Mouse (Mus musculus) CH12.LX (cell line): ENCODE results near the gene Gm42669. TPM values are rescaled to one million over a fixed set of nuclear protein-coding genes. Genes with fewer than 3 reads are reported as not detected.

ENCODE experiments used
- DNase-seq: peaks from one replicate; pipeline ENCODE4 v3.0.0-alpha.2; 2013; ENCODE audit errors: extremely low read depth
- H3K27ac ChIP-seq: 2 replicates; pipeline ENCODE4 v1.5.1; 2012; ENCODE audit warnings: low read depth, mild to moderate bottlenecking, control low read depth, moderate library complexity; ENCODE audit not compliant: insufficient read depth
- H3K27me3 ChIP-seq: replicated peaks from 2 replicates; pipeline ENCODE3; 2012; ENCODE audit warnings: inconsistent platforms
- H3K36me3 ChIP-seq, 2 experiments: replicated peaks in 1 of 2; 2 replicates each; pipeline versions ENCODE3 to v1.6.1; 2012; ENCODE audit warnings: inconsistent platforms in 1 of 2, low read length in 1 of 2, mild to moderate bottlenecking in 1 of 2, mixed read lengths in 1 of 2, moderate library complexity in 1 of 2; ENCODE audit not compliant: control insufficient read depth in 1 of 2, insufficient read depth in 1 of 2
- H3K4me1 ChIP-seq, 2 experiments: 2 replicates each; pipeline ENCODE4 v1.6.1; 2012; ENCODE audit warnings: inconsistent platforms in 1 of 2, moderate library complexity in 1 of 2; ENCODE audit not compliant: insufficient read depth in 2 of 2, control insufficient read depth in 1 of 2
- H3K4me2 ChIP-seq: 2 replicates; pipeline ENCODE4 v1.6.1; 2012; ENCODE audit warnings: low read depth, mild to moderate bottlenecking, control low read depth; ENCODE audit not compliant: poor library complexity, insufficient read depth, severe bottlenecking
- H3K4me3 ChIP-seq, 3 experiments: fragments of 150-350 bp in 1 of 3; sonication (generic) in 1 of 3; replicated peaks in 1 of 3; 2 replicates each; pipeline versions ENCODE3 to v1.5.1; 2011 to 2012; ENCODE audit warnings: low read depth in 2 of 3, low read length in 2 of 3, mild to moderate bottlenecking in 2 of 3, moderate library complexity in 2 of 3, control low read depth in 1 of 3, improper control_type of control experiment in 1 of 3, inconsistent platforms in 1 of 3, mixed read lengths in 1 of 3; ENCODE audit not compliant: poor library complexity in 1 of 3
- H3K79me2 ChIP-seq: replicated peaks from 2 replicates; pipeline ENCODE4 v1.6.1; 2012; ENCODE audit warnings: mild to moderate bottlenecking, moderate library complexity; ENCODE audit not compliant: control insufficient read depth, poor library complexity, insufficient read depth, severe bottlenecking; ENCODE audit errors: extremely low read depth
- H3K9ac ChIP-seq: 2 replicates; pipeline ENCODE4 v1.6.1; 2012; ENCODE audit warnings: low read depth, mild to moderate bottlenecking, control low read depth, moderate library complexity; ENCODE audit not compliant: insufficient read depth
- H3K9me3 ChIP-seq: replicated peaks from 2 replicates; pipeline ENCODE3; 2012; ENCODE audit warnings: low read length, inconsistent platforms, mixed read lengths
- BHLHE40 ChIP-seq: IDR thresholded peaks from 2 replicates; pipeline ENCODE4 v1.6.1; 2011; ENCODE audit warnings: mild to moderate bottlenecking, low read depth, low read length, improper control_type of control experiment
- CTCF ChIP-seq, 2 experiments: IDR thresholded peaks in 1 of 2; conservative IDR thresholded peaks in 1 of 2; 2 replicates each; pipeline ENCODE4 v1.5.1; 2011 to 2012; ENCODE audit warnings: low read depth in 2 of 2, low read length in 2 of 2, improper control_type of control experiment in 1 of 2, inconsistent platforms in 1 of 2, mild to moderate bottlenecking in 1 of 2, moderate library complexity in 1 of 2
- E2F4 ChIP-seq: IDR thresholded peaks from 2 replicates; pipeline ENCODE4 v1.6.1; 2011; ENCODE audit warnings: low read depth, low read length, improper control_type of control experiment; ENCODE audit not compliant: insufficient replicate concordance
- IRF4 ChIP-seq: IDR thresholded peaks from 2 replicates; pipeline ENCODE4 v1.6.1; 2014; ENCODE audit warnings: low read depth, mild to moderate bottlenecking, inconsistent platforms, low read length, improper control_type of control experiment
- JUN ChIP-seq: IDR thresholded peaks from 2 replicates; pipeline ENCODE4 v1.6.1; 2011; ENCODE audit warnings: low read depth, mild to moderate bottlenecking, low read length, improper control_type of control experiment, moderate library complexity; ENCODE audit not compliant: insufficient read depth
- KAT2A ChIP-seq: IDR thresholded peaks from 2 replicates; pipeline ENCODE4 v1.6.1; 2012; ENCODE audit warnings: low read length, improper control_type of control experiment, inconsistent platforms; ENCODE audit not compliant: insufficient replicate concordance
- MAX ChIP-seq: IDR thresholded peaks from 2 replicates; pipeline ENCODE4 v1.6.1; 2011; ENCODE audit warnings: low read length, improper control_type of control experiment
- MXI1 ChIP-seq: IDR thresholded peaks from 2 replicates; pipeline ENCODE4 v1.6.1; 2011; ENCODE audit warnings: mild to moderate bottlenecking, low read depth, low read length, improper control_type of control experiment
- MYC ChIP-seq: IDR thresholded peaks from 2 replicates; pipeline ENCODE4 v1.6.1; 2011; ENCODE audit warnings: low read depth, mild to moderate bottlenecking, improper control_type of control experiment, low read length
- POLR2A ChIP-seq: IDR thresholded peaks from 2 replicates; pipeline ENCODE4 v1.6.1; 2011; ENCODE audit warnings: low read depth, mild to moderate bottlenecking, improper control_type of control experiment, low read length
- POLR2AphosphoS2 ChIP-seq: IDR thresholded peaks from 2 replicates; pipeline ENCODE4 v1.6.1; 2011; ENCODE audit warnings: low read depth, low read length, improper control_type of control experiment
- RCOR1 ChIP-seq: conservative IDR thresholded peaks from 2 replicates; pipeline ENCODE4 v1.6.1; 2012; ENCODE audit warnings: low read depth, mild to moderate bottlenecking, inconsistent platforms, low read length, improper control_type of control experiment
- TBP ChIP-seq: conservative IDR thresholded peaks from 2 replicates; pipeline ENCODE4 v1.6.1; 2011; ENCODE audit warnings: low read depth, low read length, improper control_type of control experiment
- TCF12 ChIP-seq: IDR thresholded peaks from 2 replicates; pipeline ENCODE4 v1.6.1; 2014; ENCODE audit warnings: low read depth, mild to moderate bottlenecking, inconsistent platforms, low read length, improper control_type of control experiment
- UBTF ChIP-seq: IDR thresholded peaks from 2 replicates; pipeline ENCODE4 v1.6.1; 2012; ENCODE audit warnings: low read depth, mild to moderate bottlenecking, inconsistent platforms, low read length, improper control_type of control experiment, moderate library complexity
- ZC3H11A ChIP-seq: IDR thresholded peaks from 2 replicates; pipeline ENCODE4 v1.6.1; 2012; ENCODE audit warnings: low read depth, mild to moderate bottlenecking, inconsistent platforms, low read length, improper control_type of control experiment
- ZNF384 ChIP-seq: IDR thresholded peaks from 2 replicates; pipeline ENCODE4 v1.6.1; 2012; ENCODE audit warnings: low read depth, low read length, improper control_type of control experiment, inconsistent platforms
- dilution Hi-C: fragments of 300-500 bp; cut with MboI; formaldehyde crosslinking; loops from 2 replicates; pipeline ENCODE4 v1.14.3; 2020; ENCODE audit warnings: low sequenced_read_pairs; ENCODE audit not compliant: extremely low pct_unique_long_range_greater_than_20kb, extremely low pct_ligation_motif_present
- in situ Hi-C: fragments of 300-500 bp; cut with MboI; formaldehyde crosslinking; loops from 3 replicates; pipeline ENCODE4 v1.14.3; 2019; ENCODE audit warnings: low sequenced_read_pairs, low pct_ligation_motif_present, low pct_unique_long_range_greater_than_20kb, mixed read lengths
- polyA plus RNA-seq: library from polyadenylated mRNA; unstranded; fragments of >175 nt; gene quantifications from 2 replicates; pipeline ENCODE4 v1.2.1, GENCODE M21; 2012; ENCODE audit warnings: low read depth; ENCODE audit not compliant: insufficient read length
- total RNA-seq, 2 experiments: library from RNA; depleted of rRNA; stranded (reverse); fragments of 300-350 nt in 1 of 2; fragments of >200 nt in 1 of 2; gene quantifications; 2 replicates each; pipeline ENCODE4 v1.2.3; 2012 to 2014

Gene Gm42669
- total and polyA plus RNA-seq, 3 experiments = 0.17 to 1.0 TPM; not detected in 1

DNA sequence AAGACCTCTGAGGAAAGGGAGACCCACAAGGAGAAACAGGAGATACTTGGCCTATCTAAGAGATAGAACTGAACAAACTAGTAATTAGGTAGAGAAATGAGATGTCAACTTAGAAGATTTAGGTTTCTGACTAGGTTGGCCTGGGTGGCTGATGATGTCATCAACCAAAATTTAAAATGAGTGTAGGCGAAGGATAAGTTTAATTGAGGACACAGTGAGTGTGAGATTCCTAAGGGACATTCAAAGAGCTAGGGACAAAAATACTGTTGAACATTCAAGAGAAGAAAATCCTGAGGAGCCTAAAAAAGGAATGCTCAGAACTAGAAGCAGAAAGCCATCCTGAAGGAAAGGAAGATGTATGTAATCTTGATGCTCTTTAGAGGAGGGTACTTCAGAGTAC, 8.7 kb downstream of the Gm42669 start:
- no peak overlapping the region for H3K27ac ChIP-seq
- no peaks in the 10 kb centered on the region for H3K27me3 ChIP-seq
- H3K9ac ChIP-seq = no peak overlapping the region
- H3K4me3 ChIP-seq = no peak overlapping the region
- no peak for TF ChIP-seq POLR2AphosphoS2
- no peak for TF ChIP-seq TCF12
- TF ChIP-seq BHLHE40 = no peak
- TF ChIP-seq JUN = no peak
- no peak for TF ChIP-seq KAT2A
- no peak for TF ChIP-seq ZC3H11A
- no peak for TF ChIP-seq UBTF
- no peak for TF ChIP-seq CTCF (conservative IDR thresholded peaks at IDR 0.05 in 1 of 2, IDR thresholded peaks at IDR 0.05 in 1 of 2; ENCODE audit: low read depth in 2 of 2, low read length in 2 of 2)
- TF ChIP-seq POLR2A = no peak
- TF ChIP-seq E2F4 = no peak
- TF ChIP-seq MAX = no peak
- no peak for TF ChIP-seq RCOR1
- TF ChIP-seq MYC = no peak
- no peak for TF ChIP-seq ZNF384
- no peak for TF ChIP-seq IRF4
- no peaks in the 10 kb centered on the region for H3K9me3 ChIP-seq
- no peaks in the 10 kb centered on the region for H3K79me2 ChIP-seq
- H3K4me2 ChIP-seq = no peak overlapping the region
- dilution Hi-C loops (no loop called here), in situ Hi-C loops (loop anchor here (5.0 to 25.0 kb wide), 2 partner anchors 179 to 529 kb away; no protein-coding TSS in a partner anchor)
- no peak for DNase-seq
- peaks cover 5 to 24% of the 10 kb centered on the region in 2 experiments; a peak in 3 of 4 replicates for H3K4me1 ChIP-seq
- H3K36me3 ChIP-seq = peaks cover 0 to 3% of the 10 kb centered on the region in 2 experiments

DNA sequence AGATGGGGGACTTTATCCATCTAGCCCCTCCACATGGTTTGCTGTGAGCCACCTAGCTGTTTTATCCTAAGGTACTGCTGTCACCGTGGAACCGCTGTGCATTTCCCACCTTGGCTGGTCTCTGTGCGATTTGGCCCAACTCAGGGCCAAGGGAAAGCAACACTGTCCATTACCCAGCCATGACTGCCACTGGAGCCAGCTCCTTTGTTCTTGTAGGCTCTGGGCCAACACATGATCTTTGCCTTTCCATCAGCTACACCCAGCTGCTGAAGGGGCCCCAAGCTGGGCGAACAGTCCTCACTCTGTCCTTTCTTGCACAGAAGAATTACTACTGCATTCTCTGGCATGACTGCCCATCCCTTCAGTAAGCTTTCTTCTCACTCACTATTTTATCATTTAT, 11.2 kb downstream of the Gm42669 start:
- no peak overlapping the region for H3K9ac ChIP-seq
- no peaks in the 10 kb centered on the region for H3K9me3 ChIP-seq
- no peaks in the 10 kb centered on the region for H3K36me3 ChIP-seq
- dilution Hi-C loops (no loop called here), in situ Hi-C loops (loop anchor here (5.0 to 25.0 kb wide), 2 partner anchors 181 to 531 kb away; no protein-coding TSS in a partner anchor)
- no peak overlapping the region for H3K4me3 ChIP-seq
- no peaks in the 10 kb centered on the region for H3K79me2 ChIP-seq
- no peak overlapping the region for H3K27ac ChIP-seq
- peaks cover 0 to 17% of the 10 kb centered on the region in 2 experiments; a peak in 2 of 4 replicates for H3K4me1 ChIP-seq
- no peak for TF ChIP-seq MXI1
- no peak for TF ChIP-seq JUN
- TF ChIP-seq POLR2A = no peak
- no peak for TF ChIP-seq CTCF (conservative IDR thresholded peaks at IDR 0.05 in 1 of 2, IDR thresholded peaks at IDR 0.05 in 1 of 2; ENCODE audit: low read depth in 2 of 2, low read length in 2 of 2)
- no peak for TF ChIP-seq RCOR1
- TF ChIP-seq TBP = no peak
- no peak for TF ChIP-seq MYC
- DNase-seq = no peak
- no peaks in the 10 kb centered on the region for H3K27me3 ChIP-seq
- no peak overlapping the region for H3K4me2 ChIP-seq
